Mouse (Mus musculus) frontal cortex, postnatal 36 days (tissue): ENCODE results near the gene Gm26620.

Source experiments
- DNase-seq, 2 experiments: peaks; one replicate each; pipeline ENCODE4 v3.0.0; 2022; ENCODE audit warnings: low spot score in 2 of 2

The Gm26620 gene

DNA sequence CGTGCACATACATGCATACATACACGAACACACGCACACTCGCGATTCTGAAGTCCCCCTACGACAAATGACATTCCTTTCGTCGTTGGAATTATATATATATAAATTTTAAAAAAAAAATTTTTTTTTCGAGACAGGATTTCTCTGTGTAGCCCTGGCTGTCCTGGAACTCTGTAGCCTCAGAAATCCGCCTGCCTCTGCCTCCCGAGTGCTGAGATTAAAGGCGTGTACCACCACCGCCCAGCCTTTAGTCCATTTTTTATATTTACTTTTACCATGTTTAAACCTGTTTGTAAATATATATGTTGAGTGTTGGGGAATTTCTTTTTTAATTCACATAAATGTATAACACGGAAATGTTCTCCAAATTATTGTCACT lies 16.0 kb upstream of the Gm26620 start:
- no peak for DNase-seq

- DNase-seq, result no peak
These were observed 13.5 kb upstream of the Gm26620 start for GRCm38 (mm10) chr1:170871402-170871801.

- DNase-seq, result no peak
These were observed 12.9 kb upstream of the Gm26620 start for GRCm38 (mm10) chr1:170871961-170872360.

GRCm38 (mm10) chr1:170875676-170876075 lies 9.2 kb upstream of the Gm26620 start:
- DNase-seq, result no peak

GRCm38 (mm10) chr1:170876906-170877305 lies 8.0 kb upstream of the Gm26620 start:
- no peak for DNase-seq

DNA sequence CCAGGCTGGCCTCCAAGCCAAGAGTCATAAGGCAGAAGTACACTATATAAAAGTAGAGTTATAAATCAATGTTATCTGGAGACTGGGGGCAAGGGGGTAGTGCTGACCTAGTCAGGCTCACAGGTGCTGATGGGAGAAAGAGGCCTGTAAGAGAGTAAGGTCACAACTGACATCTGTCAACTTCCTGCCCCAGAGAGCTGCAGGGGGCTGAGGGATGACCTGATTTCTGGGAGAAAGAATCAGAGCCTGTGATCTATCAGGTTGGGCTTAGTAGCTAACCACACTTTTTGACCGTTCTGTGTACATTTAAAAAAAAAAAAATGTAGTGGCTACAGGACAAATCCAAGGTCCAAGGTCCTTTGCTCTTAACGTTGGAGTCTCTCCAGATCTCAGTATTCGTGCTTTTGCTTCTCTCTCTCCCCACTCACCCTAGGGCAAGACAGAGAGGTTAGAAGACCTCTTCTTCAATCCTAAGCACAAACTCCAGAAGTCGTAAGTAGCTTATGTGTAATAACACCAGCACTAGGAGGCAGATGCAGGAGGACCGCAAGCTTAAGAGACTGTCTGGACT lies 1.9 kb upstream of the Gm26620 start:
- DNase-seq, result no peak

GRCm38 (mm10) chr1:170884390-170884789 lies 475 bp upstream of the Gm26620 start:
- DNase-seq, result no peak

GRCm38 (mm10) chr1:170886044-170886458 lies 1.2 kb downstream of the Gm26620 start:
- no peak for DNase-seq

- no peak for DNase-seq
These were observed 4.4 kb downstream of the Gm26620 start for GRCm38 (mm10) chr1:170889310-170889709.

- DNase-seq, result no peak
These were observed 6.8 kb downstream of the Gm26620 start for GRCm38 (mm10) chr1:170891646-170892045.

DNA sequence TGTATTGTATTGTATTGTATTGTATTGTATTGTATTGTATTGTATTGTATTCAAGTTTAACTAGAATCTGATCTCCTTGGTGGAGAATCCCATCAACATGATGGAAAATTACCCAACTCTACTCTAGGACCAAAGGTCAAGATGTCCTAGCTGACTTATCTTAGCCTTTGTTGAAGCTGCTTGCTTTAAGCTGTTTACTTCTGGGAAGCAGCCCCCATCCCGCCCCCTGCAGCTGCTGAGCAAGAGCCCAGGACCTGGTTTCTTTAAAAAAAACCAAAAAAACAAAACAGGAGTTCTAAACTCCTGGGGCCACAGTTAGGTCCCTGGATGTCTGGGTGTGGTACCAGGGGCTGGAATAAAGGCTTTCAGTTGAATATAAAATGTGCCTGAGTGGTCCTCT lies 7.4 kb downstream of the Gm26620 start:
- DNase-seq, result no peak

DNA sequence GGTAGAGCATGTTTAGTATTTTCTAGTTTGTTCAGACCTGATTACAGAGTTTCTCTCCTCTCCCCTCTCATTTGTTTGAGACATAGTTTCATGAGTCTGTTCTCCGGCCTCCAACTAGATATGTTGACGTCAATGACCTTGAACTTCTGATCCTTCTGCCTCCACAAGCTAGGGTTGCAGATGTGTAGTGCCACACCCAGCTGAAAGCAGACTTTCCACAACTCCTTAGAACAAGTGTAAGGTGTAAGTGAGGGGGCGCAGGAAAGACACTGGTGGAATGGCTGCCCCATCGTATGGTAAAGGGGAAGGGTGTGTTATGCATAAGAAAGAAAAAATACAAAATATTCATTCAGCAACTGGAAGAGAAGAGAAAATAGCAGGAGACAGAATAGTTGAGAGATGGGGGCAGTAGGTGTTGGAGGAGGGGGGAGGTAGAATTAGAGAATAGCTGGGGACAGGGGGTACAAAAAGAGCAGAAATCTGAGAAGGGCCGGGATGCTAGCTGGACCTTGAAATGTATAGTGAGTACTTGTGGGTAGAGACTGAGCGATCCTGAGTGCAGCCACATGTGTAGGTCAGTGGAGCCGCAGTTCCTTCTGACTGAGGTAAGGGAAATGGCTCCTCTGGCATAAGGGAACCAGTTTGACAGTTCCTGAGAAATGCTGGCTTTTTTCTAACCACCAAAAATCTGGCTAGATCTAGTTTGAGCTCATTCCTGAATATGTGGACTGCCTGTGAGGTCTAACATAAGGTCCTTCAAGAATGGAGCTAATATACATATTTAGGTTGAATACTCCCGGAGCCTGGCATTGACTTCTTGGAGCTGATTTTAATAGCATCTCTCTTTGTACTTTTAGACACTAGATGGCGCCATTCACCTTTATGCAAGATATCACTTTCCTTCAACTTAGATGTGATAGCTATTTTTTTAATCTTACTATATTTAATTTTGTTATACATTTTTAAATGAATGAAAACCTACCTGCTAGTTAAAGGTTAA lies 10.0 kb downstream of the Gm26620 start:
- DNase-seq, result peak in 1 of 2 experiments; percentile 28

DNA sequence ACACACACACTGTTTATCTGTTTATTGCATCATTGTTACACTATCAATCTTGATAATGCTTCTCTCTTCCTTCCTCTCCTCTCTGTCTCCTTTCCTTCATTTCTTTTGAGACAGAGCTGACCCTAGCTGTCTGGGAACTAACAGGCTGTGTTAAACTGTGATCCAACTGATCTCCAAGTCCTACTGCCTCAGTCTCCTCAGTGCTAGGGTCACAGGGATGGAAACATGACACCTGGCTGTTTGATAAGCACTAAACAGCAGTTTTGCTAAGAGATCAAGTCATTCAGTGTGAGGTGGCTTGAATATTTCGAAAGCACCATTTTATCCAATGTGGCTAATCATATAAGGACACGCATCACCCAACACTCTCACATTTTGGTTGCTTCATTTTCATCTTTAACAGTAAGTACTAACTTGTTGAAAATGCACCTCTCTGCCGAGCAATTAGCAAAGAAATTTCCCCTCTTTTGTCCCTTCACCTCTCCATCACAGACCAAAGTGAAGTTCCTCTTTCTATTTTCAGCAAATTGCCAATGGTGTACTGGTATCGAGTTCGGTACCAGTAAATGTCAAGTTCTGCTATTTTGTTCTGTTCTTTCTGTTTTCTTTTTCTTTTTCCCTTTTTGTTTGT lies 11.9 kb downstream of the Gm26620 start:
- DNase-seq, result no peak

GRCm38 (mm10) chr1:170898413-170899075 lies 13.7 kb downstream of the Gm26620 start:
- DNase-seq, result no peak

DNA sequence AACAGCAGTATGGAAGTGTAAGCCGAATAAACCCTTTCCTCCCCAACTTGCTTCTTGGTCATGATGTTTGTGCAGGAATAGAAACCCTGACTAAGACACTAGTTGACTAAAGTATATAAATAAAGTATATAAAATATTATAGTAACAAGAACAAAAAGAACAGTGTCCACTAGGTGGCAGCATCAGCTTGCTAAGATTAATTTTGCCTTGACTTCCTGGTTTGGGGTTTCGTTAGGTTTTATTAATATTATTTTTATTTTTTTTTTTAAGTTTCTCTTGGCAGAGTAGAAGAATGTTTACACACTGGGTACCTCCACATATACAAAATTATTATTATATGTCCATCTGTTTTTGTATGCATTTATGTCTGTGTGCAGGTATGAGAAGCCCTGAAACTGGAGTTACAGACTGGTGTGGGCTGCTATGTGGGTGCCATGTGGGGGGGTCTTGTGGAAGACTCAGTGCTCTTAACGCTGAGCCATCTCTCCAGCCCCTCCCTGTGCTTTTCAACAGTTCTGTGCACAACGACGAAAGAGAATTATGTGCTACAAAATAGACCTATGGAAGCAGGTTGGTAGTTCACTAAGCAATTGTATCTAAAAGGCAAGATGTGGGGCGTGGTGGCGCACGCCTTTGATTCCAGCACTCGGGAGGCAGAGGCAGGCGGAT lies 16.1 kb downstream of the Gm26620 start:
- DNase-seq, result peak in 1 of 2 experiments; percentile 77

- DNase-seq, result peak; percentile 87 to 89
These were observed 16.8 kb downstream of the Gm26620 start for GRCm38 (mm10) chr1:170901536-170902238.

GRCm38 (mm10) chr1:170903485-170903884 lies 18.6 kb downstream of the Gm26620 start:
- DNase-seq, result no peak

DNA sequence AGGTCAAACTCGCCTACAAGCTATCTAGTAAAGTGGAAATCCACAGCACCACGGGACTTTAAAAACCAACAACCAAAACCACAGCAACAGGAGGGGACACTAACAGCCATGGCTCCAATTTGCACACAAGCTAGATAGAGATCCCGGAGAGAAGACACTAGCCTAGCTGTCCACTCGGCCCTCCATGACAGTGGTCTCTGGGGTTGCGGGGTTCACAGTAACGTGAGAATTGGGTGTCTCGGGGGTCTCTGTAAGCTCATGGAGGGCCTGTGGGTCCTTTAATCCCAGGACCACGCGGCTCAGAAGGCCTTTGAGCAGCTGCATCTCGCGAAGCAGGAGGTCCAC lies 22.2 kb downstream of the Gm26620 start:
- DNase-seq, result no peak

GRCm38 (mm10) chr1:170907456-170908191 lies 22.8 kb downstream of the Gm26620 start:
- peak in 1 of 2 experiments; percentile 29 for DNase-seq

DNA sequence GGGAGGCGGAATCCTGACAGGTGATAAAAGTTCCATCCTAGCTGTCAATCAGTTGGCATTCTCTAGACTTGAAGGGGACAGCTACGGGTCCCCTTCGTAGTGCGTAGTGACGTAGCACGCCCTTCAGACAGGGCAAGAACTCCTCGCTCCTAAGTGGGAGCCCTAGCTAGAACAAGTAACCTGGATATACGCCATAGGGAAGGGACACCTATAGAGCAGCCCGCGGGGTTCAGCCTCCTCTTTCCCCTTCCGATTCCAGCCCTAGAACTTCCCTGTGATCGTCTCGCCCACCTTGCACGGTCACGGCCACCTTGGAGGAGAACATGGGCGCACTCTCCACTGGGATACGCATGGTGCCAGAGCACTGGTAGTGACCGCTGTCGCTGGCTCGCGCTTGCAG lies 23.5 kb downstream of the Gm26620 start:
- DNase-seq, result no peak
